Mouse (Mus musculus) myocyte (in vitro differentiated cells): ENCODE data around the gene Atp10b. TPM values are rescaled to one million over a fixed set of nuclear protein-coding genes. Genes with fewer than 3 reads are reported as not detected.

Experiments
- H3K27me3 ChIP-seq: one replicate; pipeline ENCODE4 v1.6.1; 2011; ENCODE audit not compliant: control insufficient read depth, insufficient read depth, insufficient read length
- H3K36me3 ChIP-seq: one replicate; pipeline ENCODE4 v1.6.1; 2011; ENCODE audit not compliant: control insufficient read depth, insufficient read depth
- H3K4me2 ChIP-seq: one replicate; pipeline ENCODE4 v1.6.1; 2011; ENCODE audit warnings: low read depth, control low read depth
- H3K4me3 ChIP-seq: one replicate; pipeline ENCODE4 v1.5.1; 2011; ENCODE audit warnings: mild to moderate bottlenecking, control low read depth, moderate library complexity
- H3K79me2 ChIP-seq: one replicate; pipeline ENCODE4 v1.6.1; 2011; ENCODE audit not compliant: control insufficient read depth, insufficient read depth
- H3ac ChIP-seq: one replicate; pipeline ENCODE4 v1.6.1; 2011; ENCODE audit not compliant: control insufficient read depth, insufficient read length
- CEBPB ChIP-seq: IDR thresholded peaks from 2 replicates; pipeline ENCODE4 v1.6.1; 2011; ENCODE audit warnings: mild to moderate bottlenecking, moderate library complexity; ENCODE audit not compliant: poor library complexity, insufficient read depth, severe bottlenecking
- E2F4 ChIP-seq: IDR thresholded peaks from one replicate; pipeline ENCODE4 v1.6.1; 2011; ENCODE audit warnings: mild to moderate bottlenecking, control low read depth, moderate library complexity; ENCODE audit not compliant: insufficient read depth
- MAX ChIP-seq: IDR thresholded peaks from one replicate; pipeline ENCODE4 v1.6.1; 2011; ENCODE audit warnings: low read depth, mild to moderate bottlenecking, control low read depth
- MYOD1 ChIP-seq, 3 experiments: IDR thresholded peaks; one replicate each; pipeline ENCODE4 v1.6.1; 2011; ENCODE audit warnings: control low read depth in 2 of 3, low read depth in 2 of 3, mild to moderate bottlenecking in 2 of 3, moderate library complexity in 1 of 3; ENCODE audit not compliant: insufficient read length in 2 of 3, control insufficient read depth in 1 of 3
- MYOG ChIP-seq, 3 experiments: IDR thresholded peaks; one replicate each; pipeline ENCODE4 v1.6.1; 2011; ENCODE audit warnings: control low read depth in 2 of 3, low read depth in 2 of 3, mild to moderate bottlenecking in 2 of 3; ENCODE audit not compliant: insufficient read length in 2 of 3, control insufficient read depth in 1 of 3, insufficient read depth in 1 of 3
- POLR2A ChIP-seq: IDR thresholded peaks from one replicate; pipeline ENCODE4 v1.6.1; 2011; ENCODE audit warnings: low read depth, mild to moderate bottlenecking, control low read depth, moderate library complexity; ENCODE audit not compliant: insufficient read length
- POLR2AphosphoS2 ChIP-seq: IDR thresholded peaks from one replicate; pipeline ENCODE4 v1.6.1; 2011; ENCODE audit warnings: low read depth, control low read depth; ENCODE audit not compliant: insufficient read length
- REST ChIP-seq: IDR thresholded peaks from one replicate; pipeline ENCODE4 v1.6.1; 2011; ENCODE audit warnings: mild to moderate bottlenecking, control low read depth, moderate library complexity; ENCODE audit not compliant: insufficient read depth, insufficient read length
- SRF ChIP-seq: IDR thresholded peaks from one replicate; pipeline ENCODE4 v1.6.1; 2011; ENCODE audit warnings: low read depth; ENCODE audit not compliant: control insufficient read depth, insufficient read length
- TCF12 ChIP-seq: IDR thresholded peaks from one replicate; pipeline ENCODE4 v1.6.1; 2011; ENCODE audit warnings: mild to moderate bottlenecking, control low read depth; ENCODE audit not compliant: poor library complexity, insufficient read depth, severe bottlenecking
- TCF3 ChIP-seq: IDR thresholded peaks from one replicate; pipeline ENCODE4 v1.6.1; 2011; ENCODE audit warnings: low read depth, control low read depth; ENCODE audit not compliant: insufficient read length
- USF1 ChIP-seq: IDR thresholded peaks from one replicate; pipeline ENCODE4 v1.6.1; 2011; ENCODE audit warnings: low read depth, mild to moderate bottlenecking, control low read depth, moderate library complexity
- polyA plus RNA-seq: library from polyadenylated mRNA; unstranded; fragments of >200 nt; fragmentation: generic; extraction: Trizol; gene quantifications from one replicate; pipeline ENCODE4 v1.2.1, GENCODE M21; 2012; ENCODE audit warnings: missing spikeins

Atp10b gene
- polyA plus RNA-seq, 1 experiment, result 0.02 TPM

DNA sequence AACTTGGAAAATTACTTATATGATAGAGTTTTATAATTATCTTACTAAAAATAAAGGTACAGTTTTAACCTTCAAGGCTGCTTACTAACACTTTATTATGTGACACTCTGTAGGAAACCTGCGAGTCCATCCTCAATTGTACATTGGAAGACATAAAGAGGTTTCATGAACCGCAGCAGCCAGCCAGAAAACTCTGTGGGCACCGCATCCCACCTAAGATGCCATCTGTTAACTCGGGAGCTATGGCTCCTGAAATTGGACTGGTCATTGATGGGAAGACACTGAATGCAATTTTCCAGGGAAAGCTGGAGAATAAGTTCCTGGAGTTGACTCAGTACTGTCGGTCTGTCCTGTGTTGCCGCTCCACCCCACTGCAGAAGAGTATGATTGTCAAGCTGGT, 80.6 kb downstream of the Atp10b start:
- Histone ChIP-seq H3K79me2 (no peaks in the 10 kb centered on the region), H3K27me3 (no peaks in the 10 kb centered on the region), H3ac (no peak overlapping the region), H3K36me3 (no peaks in the 10 kb centered on the region), H3K4me2 (no peak overlapping the region), H3K4me3 (no peak overlapping the region)
- TF ChIP-seq TCF3 (no peak), USF1 (no peak), REST (no peak), POLR2A (no peak), SRF (no peak), TCF12 (no peak), CEBPB (no peak), MYOD1 (IDR thresholded peaks at IDR 0.05; ENCODE audit: control insufficient read depth in 1 of 3, insufficient read length in 2 of 3, low read depth in 2 of 3) (no peak), MYOG (IDR thresholded peaks at IDR 0.05; ENCODE audit: control insufficient read depth in 1 of 3, insufficient read depth in 1 of 3, insufficient read length in 2 of 3, low read depth in 2 of 3) (no peak), MAX (no peak), POLR2AphosphoS2 (no peak), E2F4 (no peak)

GRCm38 (mm10) chr11:43232073-43232472, 82.4 kb downstream of the Atp10b start:
- Histone ChIP-seq H3K4me3 (no peak overlapping the region), H3K79me2 (no peaks in the 10 kb centered on the region), H3K4me2 (no peak overlapping the region), H3K36me3 (no peaks in the 10 kb centered on the region), H3ac (no peak overlapping the region), H3K27me3 (no peaks in the 10 kb centered on the region)
- TF ChIP-seq MYOG (IDR thresholded peaks at IDR 0.05; ENCODE audit: control insufficient read depth in 1 of 3, insufficient read depth in 1 of 3, insufficient read length in 2 of 3, low read depth in 2 of 3), result no peak
- TF ChIP-seq TCF12, result no peak
- no peak for TF ChIP-seq SRF
- TF ChIP-seq E2F4, result no peak
- no peak for TF ChIP-seq POLR2AphosphoS2
- no peak for TF ChIP-seq CEBPB
- no peak for TF ChIP-seq POLR2A
- no peak for TF ChIP-seq REST
- TF ChIP-seq MAX, result no peak
- no peak for TF ChIP-seq TCF3
- TF ChIP-seq USF1, result no peak
- no peak for TF ChIP-seq MYOD1 (IDR thresholded peaks at IDR 0.05; ENCODE audit: control insufficient read depth in 1 of 3, insufficient read length in 2 of 3, low read depth in 2 of 3)

GRCm38 (mm10) chr11:43236360-43237039, 86.8 kb downstream of the Atp10b start:
- TF ChIP-seq TCF12 (no peak), POLR2AphosphoS2 (no peak), MAX (no peak), CEBPB (no peak), E2F4 (no peak), USF1 (no peak), MYOG (IDR thresholded peaks at IDR 0.05; ENCODE audit: control insufficient read depth in 1 of 3, insufficient read depth in 1 of 3, insufficient read length in 2 of 3, low read depth in 2 of 3) (no peak), REST (no peak), MYOD1 (IDR thresholded peaks at IDR 0.05; ENCODE audit: control insufficient read depth in 1 of 3, insufficient read length in 2 of 3, low read depth in 2 of 3) (no peak), TCF3 (no peak), POLR2A (no peak), SRF (no peak)
- H3ac ChIP-seq, result no peak overlapping the region
- H3K27me3 ChIP-seq, result no peaks in the 10 kb centered on the region
- H3K4me3 ChIP-seq, result no peak overlapping the region
- H3K79me2 ChIP-seq, result no peaks in the 10 kb centered on the region
- no peaks in the 10 kb centered on the region for H3K36me3 ChIP-seq
- no peak overlapping the region for H3K4me2 ChIP-seq

- Histone ChIP-seq H3K4me3 (no peak overlapping the region), H3K79me2 (no peaks in the 10 kb centered on the region), H3K27me3 (no peaks in the 10 kb centered on the region), H3K4me2 (no peak overlapping the region), H3K36me3 (no peaks in the 10 kb centered on the region), H3ac (no peak overlapping the region)
- TF ChIP-seq POLR2A (no peak), SRF (no peak), TCF12 (no peak), REST (no peak)
These were observed 90.1 kb downstream of the Atp10b start for GRCm38 (mm10) chr11:43239804-43240203.

GRCm38 (mm10) chr11:43253034-43253433, 103.4 kb downstream of the Atp10b start:
- H3K27me3 ChIP-seq, result no peaks in the 10 kb centered on the region
- H3ac ChIP-seq, result no peak overlapping the region
- TF ChIP-seq TCF3 (no peak), MYOD1 (IDR thresholded peaks at IDR 0.05; ENCODE audit: control insufficient read depth in 1 of 3, insufficient read length in 2 of 3, low read depth in 2 of 3) (no peak), TCF12 (no peak), REST (no peak), CEBPB (no peak), SRF (no peak), USF1 (no peak), POLR2A (no peak), MAX (no peak), E2F4 (no peak), POLR2AphosphoS2 (no peak), MYOG (IDR thresholded peaks at IDR 0.05; ENCODE audit: control insufficient read depth in 1 of 3, insufficient read depth in 1 of 3, insufficient read length in 2 of 3, low read depth in 2 of 3) (no peak)
- H3K4me3 ChIP-seq, result no peak overlapping the region
- H3K4me2 ChIP-seq, result no peak overlapping the region
- no peaks in the 10 kb centered on the region for H3K79me2 ChIP-seq
- H3K36me3 ChIP-seq, result no peaks in the 10 kb centered on the region
